Mouse (Mus musculus): ENCODE data around the gene Akain1.
A peak's percentile ranks its signal among the peaks of the same experiment; 100 is the strongest.

Gene Akain1

GRCm38 (mm10) chr17:69438990-69439491 is at the start of gene Akain1:
TSS of gene Akain1 (plus strand) at chr17:69439326.
- peak; percentile 4 to 11 for DNase-seq (ENCODE audit: low spot score in 2 of 2)

GRCm38 (mm10) chr17:69396147-69397033 is 42.7 kb upstream of the Akain1 start:
- no peak for DNase-seq (ENCODE audit: low spot score in 2 of 2)

GRCm38 (mm10) chr17:69397163-69397562 is 42.0 kb upstream of the Akain1 start:
- DNase-seq (ENCODE audit: low spot score in 2 of 2): no peak

GRCm38 (mm10) chr17:69398092-69398491 is 41.0 kb upstream of the Akain1 start:
- DNase-seq (ENCODE audit: low spot score in 2 of 2): no peak

- DNase-seq (ENCODE audit: low spot score in 2 of 2): no peak
Measured at GRCm38 (mm10) chr17:69401146-69401545, 38.0 kb upstream of the Akain1 start.

- no peak for DNase-seq (ENCODE audit: low spot score in 2 of 2)
Measured at GRCm38 (mm10) chr17:69416163-69416562, 23.0 kb upstream of the Akain1 start.

- peak; percentile 88 to 91 for DNase-seq (ENCODE audit: low spot score in 2 of 2)
Measured at GRCm38 (mm10) chr17:69416920-69417661, 22.0 kb upstream of the Akain1 start.

GRCm38 (mm10) chr17:69417724-69418373 is 21.3 kb upstream of the Akain1 start:
- DNase-seq (ENCODE audit: low spot score in 2 of 2): no peak

GRCm38 (mm10) chr17:69421592-69421991 is 17.5 kb upstream of the Akain1 start:
- no peak for DNase-seq (ENCODE audit: low spot score in 2 of 2)

GRCm38 (mm10) chr17:69437836-69438235 is 1.3 kb upstream of the Akain1 start:
- DNase-seq (ENCODE audit: low spot score in 2 of 2): no peak

GRCm38 (mm10) chr17:69438486-69438885 is 640 bp upstream of the Akain1 start:
- DNase-seq (ENCODE audit: low spot score in 2 of 2): no peak

- DNase-seq (ENCODE audit: low spot score in 2 of 2): peak; percentile 5 to 8
Measured at GRCm38 (mm10) chr17:69439571-69440480, 700 bp downstream of the Akain1 start.

GRCm38 (mm10) chr17:69441041-69441440 is 1.9 kb downstream of the Akain1 start:
- DNase-seq (ENCODE audit: low spot score in 2 of 2): no peak

GRCm38 (mm10) chr17:69448679-69449078 is 9.6 kb downstream of the Akain1 start:
- DNase-seq (ENCODE audit: low spot score in 2 of 2): no peak

GRCm38 (mm10) chr17:69461680-69462079 is 22.6 kb downstream of the Akain1 start:
- DNase-seq (ENCODE audit: low spot score in 2 of 2): no peak

GRCm38 (mm10) chr17:69463037-69463436 is 23.9 kb downstream of the Akain1 start:
- no peak for DNase-seq (ENCODE audit: low spot score in 2 of 2)

- no peak for DNase-seq (ENCODE audit: low spot score in 2 of 2)
Measured at GRCm38 (mm10) chr17:69471171-69471570, 32.0 kb downstream of the Akain1 start.

- DNase-seq (ENCODE audit: low spot score in 2 of 2): no peak
Measured at GRCm38 (mm10) chr17:69472401-69472800, 33.3 kb downstream of the Akain1 start.

GRCm38 (mm10) chr17:69474084-69474483 is 35.0 kb downstream of the Akain1 start:
- DNase-seq (ENCODE audit: low spot score in 2 of 2): no peak

GRCm38 (mm10) chr17:69475423-69475822 is 36.3 kb downstream of the Akain1 start:
- DNase-seq (ENCODE audit: low spot score in 2 of 2): peak in 1 of 2 experiments; percentile 8

GRCm38 (mm10) chr17:69477526-69477925 is 38.4 kb downstream of the Akain1 start:
- DNase-seq (ENCODE audit: low spot score in 2 of 2): no peak

All from right cerebral cortex, postnatal 36 days (tissue).